Mouse (Mus musculus) liver, embryonic 14.5 days (tissue): ENCODE measurements at regions not wholly inside any gene's neighbourhood (a gene's known extent, or its start where the extent isn't known, plus 50 kb on each side); places are given as distances from the start of the nearest gene placed in this dataset.

Experiments used
- CTCF ChIP-seq: IDR thresholded peaks from 2 replicates; pipeline ENCODE4 v1.5.1; 2016; ENCODE audit warnings: antibody characterized with exemption, low read depth, control low read depth
- EP300 ChIP-seq: IDR thresholded peaks from 2 replicates; pipeline ENCODE4 v1.6.1; 2016; ENCODE audit warnings: antibody characterized with exemption, low read depth

- TF ChIP-seq CTCF (no peak), EP300 (no peak)
Measured at GRCm38 (mm10) chr10:44589352-44589751, 61.1 kb upstream of the Prdm1 start.
